Mouse (Mus musculus) limb, embryonic 10.5 days (tissue): ENCODE data around the gene Nkpd1. TPM values are rescaled to one million over a fixed set of nuclear protein-coding genes. Genes with fewer than 3 reads are reported as not detected.

Experiments used
- DNase-seq: peaks from one replicate; pipeline ENCODE4 v3.0.0-alpha.2; 2017; ENCODE audit warnings: low spot score
- H3K27ac ChIP-seq: fragments of 300-500 bp; sonication (generic); 2 replicates; pipeline ENCODE4 v1.5.1; 2016; ENCODE audit warnings: mild to moderate bottlenecking
- H3K27me3 ChIP-seq: fragments of 300-500 bp; sonication (generic); 2 replicates; pipeline ENCODE4 v1.6.1; 2016; ENCODE audit warnings: low read depth, mild to moderate bottlenecking; ENCODE audit not compliant: poor library complexity, severe bottlenecking
- H3K36me3 ChIP-seq: fragments of 300-500 bp; sonication (generic); 2 replicates; pipeline ENCODE4 v1.6.1; 2016; ENCODE audit warnings: mild to moderate bottlenecking, moderate library complexity
- H3K4me1 ChIP-seq: fragments of 300-500 bp; sonication (generic); 2 replicates; pipeline ENCODE4 v1.6.1; 2016
- H3K4me3 ChIP-seq: fragments of 300-500 bp; sonication (generic); 2 replicates; pipeline ENCODE4 v1.5.1; 2016; ENCODE audit warnings: mild to moderate bottlenecking, moderate library complexity
- H3K9me3 ChIP-seq: fragments of 300-500 bp; sonication (generic); replicated peaks from 2 replicates; pipeline ENCODE4 v1.6.1; 2016; ENCODE audit warnings: mild to moderate bottlenecking
- WGBS: fragments of 180-500 bp; shearing (Covaris S2); methylation state at CpG from one replicate; pipeline ENCODE4 v1.1.7; 2016; 5-methylcytosine and 5-hydroxymethylcytosine counted together
- polyA plus RNA-seq: library from polyadenylated mRNA; unstranded; fragments of >200 nt; fragmentation: Nextera tagmentation; extraction: Ambion mirVana; gene quantifications from 2 replicates; pipeline ENCODE4 v1.2.1, GENCODE M21; 2016

Nkpd1 gene
- polyA plus RNA-seq, 1 experiment from 2014 or later = 0.11 TPM

GRCm38 (mm10) chr7:19534676-19535075 lies 17.0 kb downstream of the Nkpd1 start:
- H3K4me3 ChIP-seq = no peak overlapping the region
- DNase-seq = no peak
- H3K36me3 ChIP-seq = peaks cover 64% of the 10 kb centered on the region
- no peaks in the 10 kb centered on the region for H3K9me3 ChIP-seq
- 93% methylated on average over 10 of the region's 10 CpGs for WGBS
- H3K4me1 ChIP-seq = peaks cover 27% of the 10 kb centered on the region
- no peak overlapping the region for H3K27ac ChIP-seq
- no peaks in the 10 kb centered on the region for H3K27me3 ChIP-seq

DNA sequence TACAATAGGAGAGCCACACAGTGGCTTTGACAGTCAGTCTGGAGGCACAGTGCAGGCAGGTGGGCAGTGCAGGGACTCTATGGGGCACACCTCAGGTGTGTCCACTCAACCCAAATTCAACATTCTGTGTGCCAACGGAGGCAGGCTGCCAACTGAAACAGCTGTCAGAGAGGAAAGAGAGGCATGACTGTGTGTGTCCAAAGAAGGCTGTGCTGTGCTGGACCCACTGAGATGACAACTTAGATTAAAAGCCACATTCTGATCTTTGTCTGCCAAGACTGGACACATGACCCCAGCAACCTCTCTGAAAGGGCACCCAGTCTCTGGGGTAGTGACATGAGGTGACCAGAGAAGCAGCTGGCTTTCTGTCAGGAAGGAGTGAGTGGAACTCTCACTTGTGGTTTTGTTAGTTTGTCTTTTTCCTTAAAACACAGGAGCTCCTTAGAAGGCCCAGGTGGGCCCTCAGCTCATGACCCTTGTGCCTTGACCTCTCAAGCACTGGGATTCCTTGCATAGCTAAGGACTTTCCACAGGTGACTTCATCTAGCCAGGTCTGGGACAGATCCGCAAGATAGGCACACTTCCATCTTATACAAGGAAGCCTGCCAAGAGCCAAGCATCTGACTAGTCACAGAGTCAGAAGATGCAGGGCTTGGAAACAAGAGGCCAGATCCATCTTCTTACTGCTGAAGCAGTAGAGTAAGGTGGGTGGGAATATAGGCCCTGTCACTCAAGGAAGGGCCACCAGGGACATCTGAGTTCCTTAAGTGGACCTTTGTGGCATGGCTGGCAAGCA lies 23.3 kb downstream of the Nkpd1 start:
- Histone ChIP-seq H3K4me3 (no peak overlapping the region), H3K27ac (no peak overlapping the region), H3K36me3 (peaks cover 11% of the 10 kb centered on the region), H3K27me3 (no peaks in the 10 kb centered on the region), H3K4me1 (peaks cover 37% of the 10 kb centered on the region), H3K9me3 (no peaks in the 10 kb centered on the region)
- DNase-seq = no peak
- WGBS = 97% methylated on average over 2 of the region's 2 CpGs

DNA sequence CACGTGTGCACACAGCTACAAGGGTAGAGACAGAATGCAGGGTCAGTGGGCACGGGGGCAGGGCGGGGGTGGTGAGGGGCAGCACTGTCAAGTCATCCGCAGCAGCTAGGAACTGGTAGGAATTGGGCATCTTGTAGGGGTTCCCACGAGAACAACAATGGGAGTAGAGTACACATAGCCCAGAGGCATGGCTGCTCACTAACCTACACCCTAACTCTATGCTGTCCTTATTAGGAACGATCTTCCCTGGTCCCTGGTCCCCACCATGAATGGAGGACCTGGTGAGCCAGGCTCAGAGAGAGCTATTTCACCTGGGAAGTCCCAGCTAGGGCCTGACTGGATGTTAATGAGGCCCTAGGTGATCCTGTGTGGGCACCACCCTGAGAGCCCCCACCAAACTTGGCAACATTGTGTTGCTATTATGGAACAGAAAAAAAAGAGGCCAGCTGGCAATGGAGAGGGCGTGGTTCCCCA lies 24.1 kb downstream of the Nkpd1 start:
- Histone ChIP-seq H3K9me3 (no peaks in the 10 kb centered on the region), H3K27me3 (no peaks in the 10 kb centered on the region), H3K4me3 (no peak overlapping the region), H3K27ac (no peak overlapping the region), H3K4me1 (peaks cover 33% of the 10 kb centered on the region), H3K36me3 (peaks cover 9% of the 10 kb centered on the region)
- DNase-seq = no peak
- 90% methylated on average over 7 of the region's 7 CpGs for WGBS

DNA sequence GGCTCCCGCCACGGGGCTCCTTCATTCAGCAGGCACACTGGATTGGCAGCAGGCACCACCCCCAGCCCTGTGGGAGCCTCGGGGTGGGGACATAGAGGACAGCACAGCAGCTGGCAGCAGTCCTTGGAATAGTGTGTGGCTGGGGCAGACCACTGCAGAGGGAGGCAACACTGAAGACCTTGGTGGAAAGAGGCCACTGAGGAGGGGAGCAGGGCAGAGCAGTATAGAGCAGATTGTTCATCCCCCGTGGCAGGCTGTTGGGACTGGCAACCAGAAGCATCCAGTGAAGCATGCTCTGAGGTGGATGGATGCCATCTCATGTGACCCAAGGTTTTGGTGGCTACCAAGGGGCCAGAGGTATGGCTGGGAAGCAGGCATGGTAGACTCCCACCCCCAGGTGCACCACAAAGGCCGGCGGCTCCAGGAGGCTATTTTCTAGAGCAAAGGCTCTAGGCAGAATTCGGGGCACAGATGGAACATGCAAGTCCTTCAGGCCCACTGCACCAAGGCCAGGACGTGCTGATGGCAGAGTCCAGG lies 24.6 kb downstream of the Nkpd1 start:
- Histone ChIP-seq H3K4me3 (no peak overlapping the region), H3K27me3 (no peaks in the 10 kb centered on the region), H3K4me1 (peaks cover 29% of the 10 kb centered on the region), H3K27ac (no peak overlapping the region), H3K36me3 (peaks cover 9% of the 10 kb centered on the region), H3K9me3 (no peaks in the 10 kb centered on the region)
- DNase-seq = no peak
- 82% methylated on average over 8 of the region's 8 CpGs for WGBS

DNA sequence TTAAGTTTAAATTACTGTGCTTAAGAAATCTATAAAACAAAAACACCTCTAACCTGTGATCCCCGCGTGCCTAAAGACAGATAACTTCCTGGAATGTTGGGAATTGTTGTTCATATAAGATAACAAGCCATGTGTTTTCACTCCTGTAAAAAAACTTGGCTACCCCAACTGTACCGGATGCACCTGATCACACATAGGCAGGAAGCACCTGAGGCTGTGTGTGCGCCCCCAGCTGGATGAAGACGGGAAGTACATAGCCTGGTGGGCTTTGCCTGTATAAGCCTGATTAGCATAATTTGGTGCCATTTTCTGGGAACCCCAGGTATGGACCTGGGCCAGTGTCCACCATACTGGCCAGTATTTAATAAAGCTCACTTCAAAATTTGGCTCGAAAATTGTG lies 25.9 kb downstream of the Nkpd1 start:
- Histone ChIP-seq H3K4me1 (peaks cover 21% of the 10 kb centered on the region), H3K4me3 (no peak overlapping the region), H3K27ac (no peak overlapping the region), H3K9me3 (no peaks in the 10 kb centered on the region), H3K27me3 (no peaks in the 10 kb centered on the region), H3K36me3 (peaks cover 9% of the 10 kb centered on the region)
- WGBS = 58% methylated on average over 6 of the region's 6 CpGs
- DNase-seq = no peak

DNA sequence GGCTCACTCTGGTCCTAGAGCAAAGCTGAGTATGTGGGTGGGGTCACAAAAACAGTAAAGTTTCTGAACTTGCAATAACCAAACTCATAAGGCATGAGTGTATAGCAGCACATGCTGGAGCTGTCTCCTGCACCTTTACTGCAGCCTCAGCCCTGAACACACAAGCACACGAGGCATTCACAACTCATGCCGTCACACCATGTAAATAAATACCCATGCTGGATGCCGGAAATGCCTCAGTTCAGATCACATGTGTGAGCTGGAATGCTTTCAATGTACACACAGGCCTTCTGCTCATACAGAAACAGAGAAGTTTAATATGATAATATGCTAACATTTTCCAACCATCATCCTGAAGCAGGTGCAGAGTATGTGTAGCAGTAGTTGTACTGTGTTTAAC lies 28.4 kb downstream of the Nkpd1 start:
- no peak overlapping the region for H3K4me3 ChIP-seq
- H3K27ac ChIP-seq = no peak overlapping the region
- peaks cover 21% of the 10 kb centered on the region for H3K4me1 ChIP-seq
- H3K27me3 ChIP-seq = no peaks in the 10 kb centered on the region
- WGBS = 89% methylated on average over 3 of the region's 3 CpGs
- peaks cover 16% of the 10 kb centered on the region for H3K36me3 ChIP-seq
- DNase-seq = no peak
- H3K9me3 ChIP-seq = no peaks in the 10 kb centered on the region

DNA sequence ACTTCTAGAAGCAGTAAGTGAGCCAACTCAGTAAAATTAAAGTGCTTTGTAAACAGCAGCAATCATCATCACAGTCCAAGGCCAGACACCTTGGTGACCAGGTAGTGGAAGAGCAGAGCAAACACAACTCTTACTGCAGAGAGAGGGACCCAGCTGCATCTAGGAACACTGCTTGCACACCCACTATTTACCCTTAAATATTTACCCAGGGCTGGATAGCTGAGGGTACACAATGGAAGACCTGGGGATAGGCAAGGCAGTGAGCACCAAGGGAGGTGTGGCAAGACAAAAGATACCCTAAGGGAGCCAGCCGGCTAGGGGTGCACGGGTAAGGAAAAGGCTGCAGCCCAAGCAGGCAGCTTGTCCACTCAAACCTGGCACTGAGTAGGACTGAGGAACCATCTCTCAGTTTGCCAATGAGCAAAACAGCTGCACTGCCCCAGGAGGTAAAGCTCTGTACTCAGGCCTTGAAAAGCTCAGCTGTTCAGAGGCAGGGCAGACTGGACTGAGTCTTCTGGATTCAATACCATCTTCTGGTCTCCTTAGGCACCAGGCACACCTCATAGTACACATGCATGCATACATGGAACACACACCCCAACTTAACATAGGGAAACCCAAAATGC lies 29.8 kb downstream of the Nkpd1 start:
- peaks cover 14% of the 10 kb centered on the region; the same call in 1 of the 2 replicates for H3K4me1 ChIP-seq
- H3K36me3 ChIP-seq = peaks cover 19% of the 10 kb centered on the region
- H3K4me3 ChIP-seq = no peak overlapping the region
- DNase-seq = no peak
- whole genome bisulfite sequencing = 88% methylated on average over 2 of the region's 2 CpGs
- H3K27me3 ChIP-seq = no peaks in the 10 kb centered on the region
- no peaks in the 10 kb centered on the region for H3K9me3 ChIP-seq
- H3K27ac ChIP-seq = no peak overlapping the region

- 91% methylated on average over 10 of the region's 10 CpGs for WGBS
- peaks cover 38% of the 10 kb centered on the region for H3K36me3 ChIP-seq
Observed at GRCm38 (mm10) chr7:19549394-19549793, 31.8 kb downstream of the Nkpd1 start.

DNA sequence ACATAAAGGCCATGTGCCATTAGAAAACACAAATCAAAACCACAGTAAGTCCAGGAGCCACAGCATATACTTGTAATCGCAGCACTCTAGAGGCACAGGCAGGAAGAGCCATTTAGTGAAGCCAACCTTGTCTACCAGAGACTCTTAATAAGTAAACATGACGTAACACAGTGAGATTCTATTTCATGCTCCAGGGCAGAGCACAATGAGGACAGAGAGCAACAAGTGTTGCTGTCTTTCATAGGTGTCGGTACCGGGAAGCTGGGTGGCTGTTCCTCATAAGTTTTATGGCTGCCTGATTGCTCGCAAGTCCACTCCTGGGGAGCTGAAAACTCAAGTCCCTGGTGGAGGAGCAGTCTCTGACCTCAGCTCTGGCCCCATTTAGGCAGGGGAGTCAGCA lies 34.0 kb downstream of the Nkpd1 start:
- Histone ChIP-seq H3K27ac (no peak overlapping the region), H3K36me3 (peaks cover 56% of the 10 kb centered on the region), H3K4me1 (peaks cover 5% of the 10 kb centered on the region; the same call in 1 of the 2 replicates), H3K9me3 (no peaks in the 10 kb centered on the region), H3K27me3 (no peaks in the 10 kb centered on the region), H3K4me3 (no peak overlapping the region)
- no peak for DNase-seq
- WGBS = 73% methylated on average over 5 of the region's 5 CpGs

More at GRCm38 (mm10) chr7:19549394-19549793, 31.8 kb downstream of the Nkpd1 start:
- Histone ChIP-seq H3K4me1 (peaks cover 10% of the 10 kb centered on the region; the same call in 1 of the 2 replicates), H3K9me3 (no peaks in the 10 kb centered on the region), H3K27me3 (no peaks in the 10 kb centered on the region), H3K27ac (no peak overlapping the region), H3K4me3 (no peak overlapping the region)
- DNase-seq = no peak

GRCm38 (mm10) chr7:19552443-19552842 lies 34.8 kb downstream of the Nkpd1 start:
- peaks cover 64% of the 10 kb centered on the region for H3K36me3 ChIP-seq
- WGBS = 76% methylated on average over 2 of the region's 2 CpGs
- no peak for DNase-seq

GRCm38 (mm10) chr7:19554168-19554567 lies 36.5 kb downstream of the Nkpd1 start:
- Histone ChIP-seq H3K4me1 (peaks cover 11% of the 10 kb centered on the region), H3K27me3 (no peaks in the 10 kb centered on the region), H3K4me3 (no peak overlapping the region), H3K9me3 (no peaks in the 10 kb centered on the region), H3K36me3 (peaks cover 78% of the 10 kb centered on the region), H3K27ac (no peak overlapping the region)
- 81% methylated on average over 1 of the region's 1 CpGs for WGBS
- no peak for DNase-seq

More at GRCm38 (mm10) chr7:19552443-19552842, 34.8 kb downstream of the Nkpd1 start:
- no peak overlapping the region for H3K4me3 ChIP-seq
- H3K27ac ChIP-seq = no peak overlapping the region
- H3K4me1 ChIP-seq = peaks cover 3% of the 10 kb centered on the region; the same call in 1 of the 2 replicates
- no peaks in the 10 kb centered on the region for H3K9me3 ChIP-seq
- H3K27me3 ChIP-seq = no peaks in the 10 kb centered on the region

- H3K36me3 ChIP-seq = peaks cover 66% of the 10 kb centered on the region
- peaks cover 28% of the 10 kb centered on the region for H3K4me1 ChIP-seq
- WGBS = 94% methylated on average over 2 of the region's 2 CpGs
- H3K27ac ChIP-seq = no peak overlapping the region
- no peaks in the 10 kb centered on the region for H3K9me3 ChIP-seq
- H3K4me3 ChIP-seq = no peak overlapping the region
- no peaks in the 10 kb centered on the region for H3K27me3 ChIP-seq
- no peak for DNase-seq
Observed at GRCm38 (mm10) chr7:19557086-19557485, 39.4 kb downstream of the Nkpd1 start.
